Mouse (Mus musculus) kidney, adult 9 months (tissue): ENCODE data around the gene Atmin.

Source experiments
- DNase-seq: peaks from one replicate; pipeline ENCODE4 v3.0.0; 2022

Gene Atmin

DNA sequence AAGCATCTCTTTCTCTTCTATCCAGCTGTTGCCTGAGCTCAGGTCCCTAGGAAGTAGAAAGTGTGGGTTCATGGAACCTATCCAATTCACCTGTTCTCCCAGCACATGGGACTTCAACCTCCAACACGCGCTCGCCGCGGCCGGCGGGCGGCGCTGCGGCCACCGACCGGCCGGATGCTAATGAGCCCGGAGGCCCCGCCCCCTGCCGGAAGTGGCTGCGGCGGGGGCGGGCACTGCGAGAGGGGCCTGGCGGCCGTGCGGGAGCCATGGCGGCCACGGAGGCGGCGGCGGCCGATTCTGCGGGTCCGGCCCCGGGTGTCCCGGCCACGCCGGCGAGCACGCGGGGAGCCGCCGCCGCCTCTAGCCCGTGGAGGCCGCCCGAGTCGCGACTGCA lies at the start of gene Atmin:
Gene Atmin, plus strand, starts transcription at position 233 of the 394 bp plus-strand sequence.
- peak; percentile 91 for DNase-seq

DNA sequence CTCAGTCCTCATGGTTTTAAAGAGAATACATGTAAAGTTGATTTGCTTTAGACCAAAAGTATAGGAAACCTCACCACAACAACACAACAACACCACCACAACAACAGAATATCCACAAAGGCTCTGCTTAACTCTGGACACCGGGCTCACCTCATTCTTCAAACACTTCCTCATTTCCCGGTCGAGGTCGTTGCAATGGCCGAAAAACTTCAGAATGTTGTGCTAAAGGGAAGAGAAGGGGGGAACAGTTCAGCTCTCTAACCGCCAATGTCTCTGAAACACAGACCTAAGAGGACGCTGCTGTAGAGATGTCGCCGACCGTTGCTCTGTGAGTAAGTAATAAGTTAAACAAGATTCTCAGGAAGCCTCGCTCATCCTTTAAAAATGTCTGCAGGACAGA lies 49.3 kb upstream of the Atmin start:
- DNase-seq = no peak

DNA sequence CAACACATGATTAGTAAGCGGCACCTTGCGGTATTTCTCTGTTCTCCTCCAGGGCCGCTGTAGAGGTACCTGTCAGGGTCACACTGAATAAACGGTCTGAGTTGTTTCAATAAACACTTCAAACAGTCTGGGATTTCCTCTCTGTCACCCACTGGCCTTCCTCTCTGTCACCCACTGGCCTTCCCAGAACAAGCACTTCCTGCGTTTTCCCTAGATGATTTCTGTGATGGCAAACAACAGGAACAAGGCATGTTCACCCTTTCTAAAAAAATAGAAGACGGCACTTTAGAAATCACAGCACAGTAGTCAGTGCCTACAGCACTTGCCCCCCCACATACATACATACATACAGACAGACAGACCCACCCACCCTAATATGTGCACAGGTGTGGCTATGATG lies 47.7 kb upstream of the Atmin start:
- peak; percentile 30 for DNase-seq

DNA sequence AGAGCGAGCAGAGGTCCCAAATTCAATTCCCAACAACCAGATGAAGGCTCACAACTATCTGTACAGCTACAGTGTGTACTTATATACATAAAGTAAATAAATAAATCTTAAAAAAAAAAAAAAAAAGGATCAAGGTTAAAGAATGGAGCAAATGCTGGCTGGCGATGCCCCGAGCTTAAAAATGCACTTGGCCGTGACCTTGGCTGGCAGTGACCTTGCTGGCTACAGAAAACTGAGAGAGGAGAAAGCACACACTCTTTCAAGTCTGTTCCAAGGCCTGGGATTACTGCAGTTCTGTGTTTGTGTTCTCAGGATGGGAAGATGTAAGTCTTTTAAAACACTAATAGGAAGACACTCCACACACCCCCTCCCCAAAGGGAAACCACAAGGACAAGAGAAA lies 38.5 kb upstream of the Atmin start:
- DNase-seq = no peak

DNA sequence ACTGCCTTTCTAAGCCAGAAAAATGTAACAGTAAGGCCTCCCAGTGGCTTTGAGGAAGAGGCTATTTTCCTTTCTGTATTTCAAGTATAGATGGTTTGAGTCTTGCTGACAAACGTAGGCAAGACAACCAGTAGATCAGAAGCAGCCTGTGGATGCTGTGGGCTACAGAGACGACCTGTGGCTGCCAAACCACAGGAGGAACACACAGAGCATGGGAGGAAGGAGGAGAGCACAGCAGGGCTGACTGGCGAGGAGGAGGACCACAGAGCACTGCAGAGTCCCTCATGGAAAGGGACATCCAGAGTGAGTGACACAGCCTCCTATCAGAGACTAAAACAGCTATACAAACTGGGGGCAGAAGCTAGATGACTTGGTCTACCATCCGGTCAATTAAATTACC lies 37.9 kb upstream of the Atmin start:
- no peak for DNase-seq

DNA sequence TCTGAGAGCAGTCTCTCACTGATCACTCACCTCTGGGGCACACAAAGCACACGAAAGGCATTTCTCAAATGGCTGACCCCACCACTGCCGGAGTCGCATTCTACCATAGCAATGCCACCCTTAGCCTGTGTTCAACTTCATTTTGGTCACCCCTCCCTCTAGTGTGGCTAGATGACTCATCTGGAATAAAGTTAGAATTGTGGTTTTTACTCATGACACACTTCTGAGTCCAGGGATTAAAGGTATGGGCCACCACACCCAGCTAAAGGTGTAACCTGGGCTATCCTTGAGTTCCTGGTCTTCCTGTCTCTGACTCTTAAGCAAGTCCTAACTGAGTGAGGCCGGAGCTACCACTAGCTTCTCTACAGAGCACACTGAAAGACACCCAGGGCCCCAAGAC lies 37.4 kb upstream of the Atmin start:
- DNase-seq = no peak

DNA sequence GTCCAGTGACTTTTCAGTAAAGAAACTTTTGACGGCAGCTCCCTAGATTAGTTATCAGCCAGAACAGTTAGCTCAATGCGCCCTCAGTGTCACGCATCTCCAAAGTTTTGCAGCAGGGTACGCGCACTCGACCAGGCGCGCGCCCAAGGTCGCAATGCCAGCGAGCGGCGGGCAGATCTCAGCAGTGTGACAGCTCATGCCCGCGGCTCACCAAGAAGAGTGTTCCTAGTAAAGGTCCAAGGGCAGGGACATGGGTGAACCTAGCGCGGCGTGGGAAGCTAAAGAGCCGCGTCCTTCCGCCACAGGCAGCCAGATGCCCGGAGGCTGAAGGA lies 22.2 kb upstream of the Atmin start:
- no peak for DNase-seq

DNA sequence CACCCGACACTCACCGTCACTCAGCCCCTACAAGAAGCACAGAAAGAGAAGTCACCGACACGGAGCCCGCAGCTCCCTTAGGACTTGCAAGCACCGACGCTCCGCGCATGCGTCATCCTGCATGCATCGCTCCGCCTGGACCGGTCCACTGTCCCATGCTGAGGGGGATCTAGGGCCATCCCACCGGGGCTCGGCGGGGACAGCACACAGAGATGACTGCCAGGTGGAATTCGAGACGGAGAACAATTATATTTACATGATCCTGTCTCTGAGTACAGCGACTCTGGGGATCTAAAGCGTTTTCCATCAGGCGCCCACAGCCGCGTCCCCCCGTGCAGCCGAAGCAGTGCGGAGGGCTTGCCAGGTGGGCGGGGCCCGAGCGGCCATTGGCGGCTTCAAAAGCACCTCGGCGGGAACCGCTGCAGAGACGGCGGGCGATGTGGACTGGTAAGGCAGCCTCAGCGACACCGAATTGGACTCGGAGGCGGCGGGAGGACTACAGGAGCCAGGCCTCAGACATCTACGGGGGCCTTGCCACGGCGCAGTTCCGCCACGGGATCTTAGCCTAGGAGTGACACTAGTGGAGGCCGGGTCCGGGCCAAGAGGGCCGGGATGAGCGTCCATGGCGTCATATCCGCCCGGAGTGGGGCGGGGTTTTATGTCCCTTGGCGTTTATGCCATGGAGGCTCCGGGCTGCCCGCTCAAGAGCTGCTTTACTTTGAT lies 21.7 kb upstream of the Atmin start, which contains the start of the genes Cmc2 and Cenpn:
Gene Cmc2, minus strand, starts transcription at position 119 of the 723 bp plus-strand sequence.
Gene Cenpn, plus strand, starts transcription at position 394 of the 723 bp plus-strand sequence.
- peak; percentile 93 for DNase-seq

DNA sequence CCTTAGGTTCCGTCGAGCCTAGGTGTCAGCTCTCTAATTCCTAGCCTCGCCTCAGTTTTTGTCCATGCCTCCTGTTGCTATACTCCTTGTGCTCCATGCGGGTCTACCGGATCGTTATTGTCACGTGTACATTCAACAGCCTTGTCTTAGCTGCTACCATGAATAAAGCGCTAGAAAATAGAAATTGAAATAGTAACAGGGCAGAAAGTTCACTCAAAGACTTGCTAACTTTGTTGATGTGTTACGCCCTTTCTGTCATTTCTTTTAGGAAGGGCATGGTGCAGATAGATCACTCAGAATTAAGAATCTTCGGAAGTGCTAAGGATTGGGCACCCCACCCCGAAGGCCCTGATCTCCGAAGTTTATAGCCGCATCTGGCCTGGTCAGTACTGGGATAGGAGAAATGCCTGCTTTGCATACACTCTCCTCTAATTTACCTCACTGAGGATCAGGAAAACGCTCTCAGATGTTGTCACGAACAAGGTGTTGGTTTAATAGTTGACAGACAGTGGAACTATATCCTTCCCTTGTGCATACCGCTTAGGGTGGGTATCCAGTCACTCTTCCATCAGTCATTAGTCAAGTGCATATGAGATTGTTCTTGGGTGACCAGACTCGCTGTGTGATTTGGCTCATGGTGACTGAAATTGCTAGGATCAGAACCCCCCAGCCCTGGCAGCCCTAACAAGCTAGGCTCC lies 21.0 kb upstream of the Atmin start:
- peak; percentile 11 for DNase-seq

DNA sequence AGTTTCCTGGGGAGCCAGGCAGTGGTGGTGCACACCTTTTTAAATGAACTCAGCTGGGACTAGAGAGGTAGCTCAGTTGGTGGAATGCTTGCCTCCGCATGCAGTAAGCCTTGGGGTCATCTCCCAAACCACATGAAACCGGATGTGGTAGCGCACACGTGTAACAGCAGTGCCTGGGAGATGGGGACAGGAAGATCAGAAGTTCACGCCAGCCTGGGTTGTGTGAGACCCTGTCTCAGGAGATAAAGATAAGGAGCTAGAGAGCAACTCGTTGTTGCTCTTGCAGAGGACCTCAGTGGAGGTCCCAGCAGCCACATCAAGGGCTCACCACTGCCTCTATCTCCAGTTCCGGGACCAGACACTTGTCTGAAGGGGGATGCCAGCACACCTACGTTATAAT lies 19.7 kb upstream of the Atmin start:
- DNase-seq = no peak

DNA sequence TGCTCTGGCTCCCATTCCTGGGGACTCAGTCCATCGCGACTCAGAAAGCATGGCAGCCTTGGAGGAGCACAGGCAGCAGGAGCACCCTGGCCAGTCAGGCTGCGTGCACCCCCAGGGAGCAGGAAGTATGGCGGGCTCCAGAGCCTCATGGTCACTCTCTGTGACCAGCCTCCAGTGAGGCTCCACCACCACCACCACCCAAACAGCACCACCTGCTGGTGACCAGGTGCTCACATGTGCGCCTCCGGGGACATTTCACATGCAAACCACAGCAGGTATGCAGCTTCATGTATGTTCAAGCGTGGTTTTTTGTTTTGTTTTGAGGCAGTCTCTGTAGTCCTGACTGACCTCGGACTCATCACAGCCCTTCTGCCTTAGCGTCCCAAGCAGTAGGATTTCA lies 15.3 kb upstream of the Atmin start:
- DNase-seq = peak; percentile 46

DNA sequence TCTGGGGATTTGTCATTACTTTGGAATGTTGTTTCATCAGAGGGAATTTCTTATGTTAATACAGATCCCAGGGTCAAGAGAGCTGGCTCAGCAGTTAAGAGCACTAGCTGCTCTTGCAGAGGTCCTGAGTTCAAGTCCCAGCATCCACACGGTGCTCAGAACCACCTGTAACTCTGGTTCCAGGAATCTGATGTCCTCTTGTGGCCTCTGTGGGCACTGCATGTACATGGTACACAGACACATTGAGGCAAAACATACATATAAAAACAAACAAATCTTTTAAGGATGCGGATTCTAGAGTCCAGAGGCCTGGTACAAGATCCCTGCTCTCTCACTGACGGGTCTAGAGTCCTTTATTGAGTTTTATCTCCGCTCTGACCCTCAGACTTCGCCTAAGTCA lies 14.6 kb upstream of the Atmin start:
- no peak for DNase-seq

DNA sequence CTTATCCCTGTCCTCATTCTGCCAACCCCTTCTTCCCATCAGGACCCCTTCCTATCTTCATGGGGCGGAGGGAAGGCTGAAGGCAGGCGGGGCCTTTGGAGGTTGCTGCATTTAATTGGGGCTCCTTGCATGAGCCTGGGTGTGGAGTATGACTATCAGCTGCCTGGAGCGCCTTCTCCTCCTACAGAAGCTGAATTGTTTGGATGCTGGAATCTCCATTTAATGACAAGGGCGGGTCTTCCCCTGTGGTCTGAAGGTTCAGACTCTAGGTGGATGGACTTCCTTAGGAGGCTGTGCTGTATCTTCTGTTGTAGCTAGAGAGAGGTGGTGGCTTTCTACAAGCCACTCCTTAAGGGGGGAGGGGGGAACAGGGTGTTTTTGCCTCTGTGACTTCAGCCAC lies 8.2 kb upstream of the Atmin start:
- no peak for DNase-seq

DNA sequence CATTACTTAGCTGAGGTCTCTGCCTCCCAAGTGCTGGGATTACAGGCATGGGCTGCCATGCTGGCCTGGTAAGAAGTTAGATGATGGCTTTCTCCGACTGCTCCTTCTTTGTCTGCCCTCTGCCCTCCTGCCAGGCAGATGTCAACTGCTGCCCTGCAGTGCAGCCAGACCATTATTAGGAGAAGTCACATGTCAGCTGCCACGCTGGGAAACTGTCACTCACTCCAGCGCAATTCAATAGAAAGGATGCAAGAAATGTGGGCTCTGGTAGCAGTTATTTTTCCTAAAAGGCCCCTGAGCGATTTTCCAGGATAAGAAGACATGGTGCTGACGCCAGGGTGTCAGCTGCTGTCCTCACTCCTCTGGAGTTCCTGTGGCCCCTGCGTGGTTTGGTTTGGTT lies 7.7 kb upstream of the Atmin start:
- no peak for DNase-seq

DNA sequence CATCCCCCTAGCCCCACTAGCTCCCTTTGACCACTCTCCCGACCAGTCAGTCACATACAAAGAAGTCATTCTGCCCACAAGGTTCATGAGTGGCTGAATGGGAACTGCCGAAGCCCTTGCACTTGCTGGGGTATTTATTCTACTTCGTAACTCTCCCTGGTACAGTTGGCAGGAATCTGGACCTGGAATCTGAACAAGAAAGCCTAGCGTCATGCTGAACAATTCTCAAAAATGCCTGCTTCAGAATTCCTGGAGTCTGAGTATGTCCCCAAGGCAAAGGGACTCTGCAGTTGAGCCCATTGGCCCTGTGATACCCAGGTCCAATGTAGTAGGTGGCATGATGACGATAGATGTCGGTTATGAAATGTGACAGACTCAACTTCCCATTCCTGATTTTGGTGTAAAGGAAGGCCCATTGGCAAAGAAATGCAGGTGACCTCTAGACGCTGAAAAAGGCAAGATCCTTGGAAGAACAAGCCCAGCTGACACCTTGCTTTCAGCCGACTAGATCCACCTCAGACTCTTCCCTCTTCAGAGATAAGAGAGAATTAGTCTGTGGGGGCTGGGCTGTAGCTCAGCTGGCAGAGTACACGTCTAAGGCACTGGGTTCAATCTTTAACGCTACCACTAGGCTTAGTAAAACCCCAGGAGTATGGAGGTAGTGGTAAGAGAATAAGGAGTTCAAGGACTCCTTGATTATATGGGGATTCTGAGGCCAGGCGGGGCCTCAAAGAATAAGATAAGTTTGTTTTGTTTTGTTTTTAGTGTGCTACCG lies 722 bp upstream of the Atmin start:
- DNase-seq = no peak

DNA sequence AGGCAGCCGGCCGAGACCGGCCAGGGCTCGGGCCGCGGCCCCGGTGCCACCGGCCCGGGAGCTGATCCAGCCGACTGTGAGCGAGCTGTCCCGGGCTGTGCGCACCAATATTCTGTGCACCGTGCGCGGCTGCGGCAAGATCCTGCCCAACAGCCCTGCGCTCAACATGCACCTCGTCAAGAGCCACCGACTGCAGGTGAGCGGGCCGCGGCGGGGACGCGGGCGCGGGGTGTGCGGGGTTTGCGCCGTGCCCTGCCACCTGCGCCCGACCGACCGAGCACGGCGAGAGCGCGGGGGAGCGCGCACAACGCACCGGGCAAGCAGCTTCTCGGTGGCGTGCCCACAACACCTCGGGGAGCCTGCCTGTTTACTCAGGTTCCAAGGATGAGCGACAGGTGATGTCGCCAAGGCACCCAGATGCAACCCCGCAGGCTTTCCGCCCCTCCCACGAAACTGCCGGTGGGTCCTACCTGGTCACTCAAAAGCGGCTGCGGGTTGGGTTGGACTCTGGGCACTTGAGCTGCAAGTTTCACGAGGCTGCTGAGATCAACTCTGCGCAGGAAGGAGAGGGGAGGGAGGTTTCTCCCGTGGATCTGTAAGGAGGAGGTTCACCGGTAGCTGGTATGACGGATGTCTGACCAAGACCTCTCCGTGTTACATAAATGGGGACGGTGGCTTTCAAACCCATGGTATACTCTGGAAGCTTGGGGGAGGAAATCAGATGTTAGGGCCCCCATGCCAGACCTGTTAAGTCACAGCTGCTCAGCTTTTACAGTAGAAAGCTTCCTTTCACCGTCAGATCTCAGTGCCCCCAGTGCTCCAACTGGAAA lies 577 bp downstream of the Atmin start:
- peak; percentile 46 for DNase-seq

DNA sequence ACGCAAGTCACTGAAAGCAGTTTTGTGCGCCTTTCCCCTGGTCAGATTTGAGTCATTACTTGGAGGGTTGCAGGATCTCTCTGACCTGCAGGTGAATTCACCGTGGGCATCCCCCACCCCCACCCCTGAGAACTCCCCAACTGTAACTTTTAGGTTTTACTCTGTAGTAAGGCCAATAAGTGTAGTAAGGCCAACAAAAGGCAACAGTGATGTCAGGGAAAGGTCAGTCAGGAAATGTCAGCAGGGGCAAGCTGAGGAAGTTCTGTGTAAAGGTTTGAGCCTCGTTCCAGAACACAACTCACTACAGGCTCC lies 1.1 kb downstream of the Atmin start:
- no peak for DNase-seq

DNA sequence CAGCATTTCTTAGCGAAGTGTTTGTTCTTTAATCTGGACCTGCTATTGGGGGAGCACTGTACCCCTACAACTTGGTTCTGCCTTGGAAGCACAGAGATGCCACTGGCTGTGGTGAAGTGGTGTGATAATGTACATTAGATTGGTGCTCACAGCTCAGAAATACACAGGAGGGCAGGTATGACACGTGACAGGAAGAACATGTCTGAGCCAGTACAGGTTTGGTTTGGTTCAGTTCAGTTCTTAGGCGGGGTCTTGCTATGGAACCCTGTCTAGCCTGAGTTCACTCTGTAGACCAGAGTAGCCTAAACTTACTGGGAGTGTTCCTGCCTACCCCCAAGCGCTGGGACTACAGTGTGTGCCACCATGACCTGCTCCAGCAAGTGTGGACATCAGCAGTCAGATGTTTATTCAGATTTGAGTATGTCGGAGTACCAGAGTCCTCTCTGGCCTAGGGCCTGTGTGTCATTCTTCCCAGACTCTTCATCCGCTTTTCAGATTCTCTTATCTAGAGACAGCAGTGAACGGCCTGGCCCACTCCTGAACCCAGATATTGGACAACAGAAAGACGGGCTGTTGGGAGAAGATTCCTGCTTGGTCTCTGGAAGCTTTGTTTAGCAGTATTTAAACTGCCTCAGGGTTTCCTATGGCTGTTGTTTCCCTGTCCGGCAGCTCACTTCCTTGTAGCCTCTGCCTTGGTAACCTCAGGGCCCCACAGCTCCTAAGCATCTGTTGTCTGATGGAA lies 2.1 kb downstream of the Atmin start:
- no peak for DNase-seq

DNA sequence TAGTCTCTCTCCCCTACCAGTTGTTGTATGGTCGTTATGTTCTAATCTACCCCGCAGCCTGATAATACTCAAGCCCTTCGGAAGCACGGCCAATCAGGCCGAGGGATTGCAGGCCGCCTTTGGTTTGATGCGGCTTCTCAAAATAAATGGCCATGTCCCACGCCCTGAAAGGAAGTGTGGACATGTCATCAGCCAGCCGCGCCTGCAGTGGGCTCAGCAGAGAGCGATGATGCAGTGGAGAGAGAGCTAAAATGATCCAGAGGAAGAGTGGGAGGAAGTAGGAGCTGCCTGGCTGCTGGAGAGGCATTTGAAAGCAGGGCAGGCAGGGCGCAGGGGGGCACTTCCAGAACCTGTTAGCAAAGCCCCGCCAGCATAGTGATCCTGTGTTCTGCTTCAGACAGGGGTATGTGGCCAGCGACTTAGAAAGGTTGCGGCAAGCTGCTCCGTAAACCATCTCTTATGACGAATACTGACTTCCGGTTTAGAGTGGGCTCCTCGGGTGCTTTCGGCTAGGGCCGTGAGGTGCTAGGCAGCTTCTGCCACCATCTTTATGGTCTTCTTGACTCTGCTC lies 3.2 kb downstream of the Atmin start:
- no peak for DNase-seq

DNA sequence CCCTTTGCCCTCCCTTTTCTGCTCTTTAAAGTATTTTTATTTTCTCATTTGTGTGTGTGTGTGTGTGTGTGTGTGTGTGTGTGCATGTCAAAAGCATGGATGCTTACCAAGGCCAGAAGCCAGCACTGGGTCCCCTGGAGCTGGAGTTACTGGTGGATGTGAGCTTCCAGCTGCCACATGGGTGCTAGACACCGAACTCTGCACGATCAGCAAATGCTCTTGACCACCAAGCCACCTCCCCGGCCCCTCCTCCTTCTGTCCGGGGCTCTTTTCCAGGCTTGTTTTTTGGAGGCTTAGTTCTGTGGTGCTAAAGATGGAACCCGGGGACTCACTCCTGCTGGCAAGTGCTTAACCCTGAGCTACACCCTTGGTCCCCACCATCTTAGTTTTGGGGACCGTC lies 3.7 kb downstream of the Atmin start:
- DNase-seq = no peak

DNA sequence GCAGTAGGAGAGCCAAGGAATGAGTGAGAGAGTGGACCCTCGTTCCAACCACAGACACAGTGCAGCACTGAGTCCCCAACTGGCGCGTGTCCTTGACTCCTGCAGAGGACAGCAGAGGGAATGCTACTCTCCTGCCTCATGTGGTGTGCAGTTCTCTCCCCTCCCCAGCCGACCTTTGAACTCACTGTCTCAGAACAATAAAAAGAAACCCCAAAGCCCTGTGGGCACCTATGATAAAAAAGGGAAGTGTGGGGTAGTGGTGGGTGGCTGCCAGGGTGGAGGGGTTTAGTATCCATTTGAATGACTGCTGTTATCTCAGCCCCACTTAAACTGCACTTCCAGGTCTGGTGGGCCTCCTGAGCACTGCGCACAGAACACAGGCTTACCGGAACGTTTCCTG lies 4.4 kb downstream of the Atmin start:
- DNase-seq = no peak

DNA sequence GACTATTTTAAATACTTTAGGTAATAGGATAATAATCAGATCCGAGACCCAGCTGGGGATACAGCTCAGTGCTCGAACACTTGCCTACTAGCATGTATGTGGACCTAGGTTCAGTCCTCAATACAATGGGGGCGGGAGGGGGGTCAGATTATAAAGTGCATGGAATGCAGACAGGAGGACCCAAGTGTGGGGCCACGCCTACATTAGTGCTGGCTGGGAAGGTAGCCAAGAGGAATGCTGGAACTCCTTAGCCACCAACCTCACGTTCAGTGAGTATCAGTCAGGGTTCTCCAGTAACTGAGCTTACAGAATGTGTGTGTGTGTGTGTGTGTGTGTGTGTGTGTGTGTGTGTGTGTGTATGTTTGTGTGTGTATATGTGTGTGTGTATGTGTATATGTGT lies 8.2 kb downstream of the Atmin start:
- peak; percentile 46 for DNase-seq
